In the genomic region with DNA sequence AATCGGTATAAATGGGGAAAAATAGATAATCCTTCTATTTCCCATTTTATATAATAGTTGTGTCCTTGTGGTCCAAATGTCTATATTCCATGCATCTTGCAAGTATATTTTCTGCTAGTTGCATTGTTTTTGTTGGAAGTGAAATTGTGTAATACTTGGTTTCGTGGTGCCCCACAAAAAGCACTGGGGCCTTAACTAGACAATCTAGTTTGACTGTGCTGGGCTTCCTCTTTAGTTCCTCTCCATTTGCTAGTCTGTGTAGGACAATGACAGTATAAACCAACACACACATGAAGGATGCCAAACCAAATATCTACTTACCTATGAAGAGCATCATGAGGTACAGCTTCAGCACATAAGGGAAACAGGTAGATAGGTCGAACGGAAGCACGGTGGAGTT, we compare ENCODE assay signal across 20 mouse cellular contexts.
"Had no signal": no experiment of that assay in that cellular context is flagged by ENCODE, and none has a peak within 500 bp of the region (broad histone marks: within the 10 kb centered on the region; RNA-seq: fewer than 3 reads in every experiment).

No protein-coding gene starts in this region.

- H3K9ac ChIP-seq: liver, embryonic 15.5 days; liver, postnatal 0 days; lung, embryonic 15.5 days; midbrain, embryonic 12.5 days; neural tube, embryonic 13.5 days; neural tube, embryonic 15.5 days had no signal

- H3K27ac ChIP-seq: liver, embryonic 15.5 days; lung, embryonic 15.5 days; midbrain, embryonic 10.5 days; midbrain, embryonic 12.5 days; neural tube, embryonic 13.5 days; neural tube, embryonic 15.5 days had no signal

- H3K27me3 ChIP-seq: liver, embryonic 15.5 days; lung, embryonic 15.5 days; midbrain, embryonic 12.5 days; neural tube, embryonic 13.5 days; neural tube, embryonic 15.5 days had no signal

- H3K9me3 ChIP-seq: liver, embryonic 15.5 days; lung, embryonic 15.5 days; midbrain, embryonic 10.5 days; midbrain, embryonic 12.5 days; neural tube, embryonic 13.5 days; neural tube, embryonic 15.5 days had no signal

- DNase-seq: liver, postnatal 0 days; lung, adult 2 months; lung, postnatal 14 days; lung, postnatal 36 days; midbrain, embryonic 14.5 days; right cerebral cortex, postnatal 25 days; right cerebral cortex, postnatal 4 days; spleen, adult 18-20 months; thymus, adult 18-20 months; thymus, postnatal 25 days; thymus, postnatal 4 days had no signal

- H3K4me1 ChIP-seq: liver, embryonic 15.5 days; lung, embryonic 15.5 days; midbrain, embryonic 10.5 days; midbrain, embryonic 12.5 days; neural tube, embryonic 15.5 days had no signal

- H3K4me3 ChIP-seq: liver, embryonic 15.5 days; lung, embryonic 15.5 days; midbrain, embryonic 10.5 days; midbrain, embryonic 12.5 days; myocyte; neural tube, embryonic 13.5 days; neural tube, embryonic 15.5 days had no signal

- ATAC-seq: liver, postnatal 0 days; lung, postnatal 0 days; midbrain, embryonic 16.5 days had no signal

- H3K4me2 ChIP-seq: liver, embryonic 15.5 days; lung, embryonic 15.5 days; midbrain, embryonic 12.5 days; neural tube, embryonic 13.5 days; neural tube, embryonic 15.5 days had no signal

- H3K36me3 ChIP-seq: liver, embryonic 15.5 days; lung, embryonic 15.5 days; midbrain, embryonic 10.5 days; midbrain, embryonic 12.5 days; neural tube, embryonic 13.5 days; neural tube, embryonic 15.5 days had no signal
